Mouse (Mus musculus): ENCODE measurements around the gene Ajm1.

Gene Ajm1

GRCm38 (mm10) chr2:25583571-25583970 is 2.0 kb upstream of the Ajm1 start:
- DNase-seq (ENCODE audit: low read depth): no peak

- DNase-seq (ENCODE audit: low read depth): no peak
Observed at GRCm38 (mm10) chr2:25583120-25583481, 1.5 kb upstream of the Ajm1 start.

- DNase-seq (ENCODE audit: low read depth): no peak
Observed at GRCm38 (mm10) chr2:25582466-25583119, 1.0 kb upstream of the Ajm1 start.

- no peak for DNase-seq (ENCODE audit: low read depth)
Observed at GRCm38 (mm10) chr2:25581901-25582301, 344 bp upstream of the Ajm1 start.

GRCm38 (mm10) chr2:25580621-25581101 is 896 bp downstream of the Ajm1 start:
- DNase-seq (ENCODE audit: low read depth): no peak

- no peak for DNase-seq (ENCODE audit: low read depth)
Observed at GRCm38 (mm10) chr2:25579737-25580460, 1.7 kb downstream of the Ajm1 start.

- no peak for DNase-seq (ENCODE audit: low read depth)
Observed at GRCm38 (mm10) chr2:25578796-25579736, 2.5 kb downstream of the Ajm1 start.

GRCm38 (mm10) chr2:25577951-25578795 is 3.4 kb downstream of the Ajm1 start:
- no peak for DNase-seq (ENCODE audit: low read depth)

- no peak for DNase-seq (ENCODE audit: low read depth)
Observed at GRCm38 (mm10) chr2:25576965-25577891, 4.3 kb downstream of the Ajm1 start.

- DNase-seq (ENCODE audit: low read depth): no peak
Observed at GRCm38 (mm10) chr2:25576028-25576850, 5.3 kb downstream of the Ajm1 start.

- DNase-seq (ENCODE audit: low read depth): no peak
Observed at GRCm38 (mm10) chr2:25575432-25576027, 6.0 kb downstream of the Ajm1 start.

- peak; percentile 96 for DNase-seq (ENCODE audit: low read depth)
Observed at GRCm38 (mm10) chr2:25574579-25575431, 6.8 kb downstream of the Ajm1 start, which contains the start of the genes Mamdc4 and Phpt1. Gene Mamdc4 (minus strand): TSS chr2:25574845. Gene Phpt1 (minus strand): TSS chr2:25575224.

- DNase-seq (ENCODE audit: low read depth): no peak
Observed at GRCm38 (mm10) chr2:25574136-25574535, 7.4 kb downstream of the Ajm1 start.

GRCm38 (mm10) chr2:25573068-25573467 is 8.5 kb downstream of the Ajm1 start:
- no peak for DNase-seq (ENCODE audit: low read depth)

- no peak for DNase-seq (ENCODE audit: low read depth)
Observed at GRCm38 (mm10) chr2:25571221-25571620, 10.3 kb downstream of the Ajm1 start.

GRCm38 (mm10) chr2:25569323-25569722 is 12.2 kb downstream of the Ajm1 start:
- DNase-seq (ENCODE audit: low read depth): no peak

GRCm38 (mm10) chr2:25568473-25569019 is 13.0 kb downstream of the Ajm1 start:
- no peak for DNase-seq (ENCODE audit: low read depth)

GRCm38 (mm10) chr2:25566558-25566957 is 15.0 kb downstream of the Ajm1 start:
- DNase-seq (ENCODE audit: low read depth): no peak
